Mouse (Mus musculus): ENCODE results near the gene Ipo9. TPM values are rescaled to one million over a fixed set of nuclear protein-coding genes. Genes with fewer than 3 reads are reported as not detected.

Ipo9 gene
- polyA plus RNA-seq, 1 experiment from 2014 or later: 112 TPM

DNA sequence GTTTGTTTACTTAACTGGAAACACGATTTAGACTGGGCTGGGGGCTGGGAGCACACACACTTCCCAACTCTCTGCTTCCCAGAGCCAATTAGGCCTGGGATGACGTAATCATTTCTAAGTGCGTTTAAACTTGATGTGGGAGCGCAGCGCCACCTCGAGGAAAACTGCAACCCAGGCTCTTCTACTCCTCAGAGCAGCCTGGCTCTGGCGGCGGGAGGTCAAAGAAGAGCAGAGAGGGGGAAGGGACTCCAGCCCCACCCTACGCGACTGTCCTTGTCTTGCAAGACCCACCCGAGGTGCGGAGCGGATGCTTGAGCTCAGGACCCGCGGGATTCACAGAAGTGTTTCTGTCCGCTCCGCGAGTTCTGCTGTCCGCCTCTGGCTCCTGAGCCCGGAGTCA lies 62.1 kb downstream of the Ipo9 start:
- Histone ChIP-seq H3K4me3 (ENCODE audit: low read depth, low read length) (peak overlapping the region; percentile 44), H3K9ac (ENCODE audit: low read depth, low read length) (peak overlapping the region; percentile 67), H3K27me3 (ENCODE audit: control insufficient read depth, insufficient read depth, low read depth, low read length) (no peaks in the 10 kb centered on the region), H3K36me3 (ENCODE audit: control insufficient read depth, insufficient read depth, low read length) (no peaks in the 10 kb centered on the region; the same call in 1 of the 2 replicates), H3K9me3 (replicated peaks; ENCODE audit: control insufficient read depth, low read length, poor library complexity, severe bottlenecking) (no peaks in the 10 kb centered on the region), H3K4me2 (ENCODE audit: low read length) (peak overlapping the region; percentile 92), H3K27ac (ENCODE audit: low read length) (0 out of 2 replicates have a peak overlapping the region, but pooled peaks have one; percentile 24), H3K4me1 (ENCODE audit: control insufficient read depth, insufficient read depth, low read length) (peaks cover 25% of the 10 kb centered on the region)
- 0% methylated on average over 20 of the region's 20 CpGs for WGBS
- ATAC-seq: peak; percentile 82

- Histone ChIP-seq H3K9me3 (replicated peaks; ENCODE audit: control insufficient read depth, low read length, poor library complexity, severe bottlenecking) (no peaks in the 10 kb centered on the region), H3K4me2 (ENCODE audit: low read length) (no peak overlapping the region), H3K36me3 (ENCODE audit: control insufficient read depth, insufficient read depth, low read length) (no peaks in the 10 kb centered on the region; the same call in 1 of the 2 replicates), H3K9ac (ENCODE audit: low read depth, low read length) (no peak overlapping the region), H3K4me1 (ENCODE audit: control insufficient read depth, insufficient read depth, low read length) (peaks cover 19% of the 10 kb centered on the region), H3K27me3 (ENCODE audit: control insufficient read depth, insufficient read depth, low read depth, low read length) (no peaks in the 10 kb centered on the region), H3K27ac (ENCODE audit: low read length) (no peak overlapping the region), H3K4me3 (ENCODE audit: low read depth, low read length) (no peak overlapping the region)
- WGBS: 72% methylated on average over 8 of the region's 8 CpGs
- no peak for ATAC-seq
These were observed 62.7 kb downstream of the Ipo9 start for GRCm38 (mm10) chr1:135367595-135367994.

GRCm38 (mm10) chr1:135367005-135367404 lies 63.3 kb downstream of the Ipo9 start:
- Histone ChIP-seq H3K9me3 (replicated peaks; ENCODE audit: control insufficient read depth, low read length, poor library complexity, severe bottlenecking) (no peaks in the 10 kb centered on the region), H3K27ac (ENCODE audit: low read length) (no peak overlapping the region), H3K4me2 (ENCODE audit: low read length) (no peak overlapping the region), H3K9ac (ENCODE audit: low read depth, low read length) (no peak overlapping the region), H3K36me3 (ENCODE audit: control insufficient read depth, insufficient read depth, low read length) (no peaks in the 10 kb centered on the region; the same call in 1 of the 2 replicates), H3K4me1 (ENCODE audit: control insufficient read depth, insufficient read depth, low read length) (peaks cover 13% of the 10 kb centered on the region), H3K4me3 (ENCODE audit: low read depth, low read length) (no peak overlapping the region), H3K27me3 (ENCODE audit: control insufficient read depth, insufficient read depth, low read depth, low read length) (no peaks in the 10 kb centered on the region)
- 87% methylated on average over 7 of the region's 7 CpGs for WGBS
- ATAC-seq: no peak

- Histone ChIP-seq H3K9ac (ENCODE audit: low read depth, low read length) (no peak overlapping the region), H3K27me3 (ENCODE audit: control insufficient read depth, insufficient read depth, low read depth, low read length) (no peaks in the 10 kb centered on the region), H3K9me3 (replicated peaks; ENCODE audit: control insufficient read depth, low read length, poor library complexity, severe bottlenecking) (no peaks in the 10 kb centered on the region), H3K4me1 (ENCODE audit: control insufficient read depth, insufficient read depth, low read length) (peaks cover 7% of the 10 kb centered on the region), H3K4me2 (ENCODE audit: low read length) (no peak overlapping the region), H3K36me3 (ENCODE audit: control insufficient read depth, insufficient read depth, low read length) (no peaks in the 10 kb centered on the region; the same call in 1 of the 2 replicates), H3K4me3 (ENCODE audit: low read depth, low read length) (no peak overlapping the region), H3K27ac (ENCODE audit: low read length) (no peak overlapping the region)
- no peak for ATAC-seq
These were observed 63.9 kb downstream of the Ipo9 start for GRCm38 (mm10) chr1:135366380-135366779.

DNA sequence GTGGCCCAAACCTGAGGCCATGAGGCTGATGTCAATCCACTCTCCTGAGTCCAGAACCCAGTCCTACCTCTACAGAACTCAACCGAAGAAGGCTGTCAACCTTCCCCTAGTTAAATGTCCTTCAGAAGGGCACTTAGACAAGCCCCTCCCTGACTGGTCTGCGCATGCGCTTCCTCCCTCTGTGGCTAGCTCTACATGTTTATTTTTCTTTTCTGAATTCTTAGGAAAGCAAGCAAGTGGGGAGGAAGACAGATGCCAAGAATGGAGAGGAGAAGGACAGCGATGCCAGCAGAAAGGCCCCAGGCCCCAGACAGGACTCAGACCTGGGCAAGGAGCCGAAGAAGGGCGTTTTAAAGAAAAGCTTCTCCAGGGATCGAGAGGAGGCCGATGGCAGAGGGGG lies 66.9 kb downstream of the Ipo9 start:
- H3K9me3 ChIP-seq (replicated peaks; ENCODE audit: control insufficient read depth, low read length, poor library complexity, severe bottlenecking): no peaks in the 10 kb centered on the region
- no peak for ATAC-seq
- H3K4me1 ChIP-seq (ENCODE audit: control insufficient read depth, insufficient read depth, low read length): no peaks in the 10 kb centered on the region; the same call in 1 of the 2 replicates
- H3K27me3 ChIP-seq (ENCODE audit: control insufficient read depth, insufficient read depth, low read depth, low read length): no peaks in the 10 kb centered on the region
- no peaks in the 10 kb centered on the region for H3K36me3 ChIP-seq (ENCODE audit: control insufficient read depth, insufficient read depth, low read length)
- no peak overlapping the region for H3K9ac ChIP-seq (ENCODE audit: low read depth, low read length)
- H3K4me2 ChIP-seq (ENCODE audit: low read length): no peak overlapping the region
- no peak overlapping the region for H3K27ac ChIP-seq (ENCODE audit: low read length)
- WGBS: 86% methylated on average over 8 of the region's 8 CpGs
- H3K4me3 ChIP-seq (ENCODE audit: low read depth, low read length): no peak overlapping the region

- no peaks in the 10 kb centered on the region for H3K4me1 ChIP-seq (ENCODE audit: control insufficient read depth, insufficient read depth, low read length)
- H3K9ac ChIP-seq (ENCODE audit: low read depth, low read length): no peak overlapping the region
- H3K9me3 ChIP-seq (replicated peaks; ENCODE audit: control insufficient read depth, low read length, poor library complexity, severe bottlenecking): no peaks in the 10 kb centered on the region
- no peaks in the 10 kb centered on the region for H3K36me3 ChIP-seq (ENCODE audit: control insufficient read depth, insufficient read depth, low read length)
- no peak overlapping the region for H3K4me2 ChIP-seq (ENCODE audit: low read length)
- H3K27me3 ChIP-seq (ENCODE audit: control insufficient read depth, insufficient read depth, low read depth, low read length): no peaks in the 10 kb centered on the region
- ATAC-seq: no peak
- H3K4me3 ChIP-seq (ENCODE audit: low read depth, low read length): no peak overlapping the region
- no peak overlapping the region for H3K27ac ChIP-seq (ENCODE audit: low read length)
These were observed 68.2 kb downstream of the Ipo9 start for GRCm38 (mm10) chr1:135362115-135362514.

GRCm38 (mm10) chr1:135361491-135361890 lies 68.8 kb downstream of the Ipo9 start:
- H3K4me1 ChIP-seq (ENCODE audit: control insufficient read depth, insufficient read depth, low read length): no peaks in the 10 kb centered on the region
- WGBS: 71% methylated on average over 4 of the region's 4 CpGs
- no peaks in the 10 kb centered on the region for H3K27me3 ChIP-seq (ENCODE audit: control insufficient read depth, insufficient read depth, low read depth, low read length)
- no peak overlapping the region for H3K9ac ChIP-seq (ENCODE audit: low read depth, low read length)
- H3K4me2 ChIP-seq (ENCODE audit: low read length): no peak overlapping the region
- no peak overlapping the region for H3K4me3 ChIP-seq (ENCODE audit: low read depth, low read length)
- no peaks in the 10 kb centered on the region for H3K9me3 ChIP-seq (replicated peaks; ENCODE audit: control insufficient read depth, low read length, poor library complexity, severe bottlenecking)
- ATAC-seq: no peak
- H3K27ac ChIP-seq (ENCODE audit: low read length): no peak overlapping the region
- H3K36me3 ChIP-seq (ENCODE audit: control insufficient read depth, insufficient read depth, low read length): no peaks in the 10 kb centered on the region

- Histone ChIP-seq H3K4me2 (ENCODE audit: low read length) (no peak overlapping the region), H3K27me3 (ENCODE audit: control insufficient read depth, insufficient read depth, low read depth, low read length) (no peaks in the 10 kb centered on the region), H3K9ac (ENCODE audit: low read depth, low read length) (no peak overlapping the region), H3K36me3 (ENCODE audit: control insufficient read depth, insufficient read depth, low read length) (no peaks in the 10 kb centered on the region), H3K27ac (ENCODE audit: low read length) (no peak overlapping the region), H3K4me3 (ENCODE audit: low read depth, low read length) (no peak overlapping the region), H3K4me1 (ENCODE audit: control insufficient read depth, insufficient read depth, low read length) (no peaks in the 10 kb centered on the region), H3K9me3 (replicated peaks; ENCODE audit: control insufficient read depth, low read length, poor library complexity, severe bottlenecking) (no peaks in the 10 kb centered on the region)
- WGBS: 40% methylated on average over 2 of the region's 2 CpGs
- ATAC-seq: no peak
These were observed 71.2 kb downstream of the Ipo9 start for GRCm38 (mm10) chr1:135359071-135359470.

DNA sequence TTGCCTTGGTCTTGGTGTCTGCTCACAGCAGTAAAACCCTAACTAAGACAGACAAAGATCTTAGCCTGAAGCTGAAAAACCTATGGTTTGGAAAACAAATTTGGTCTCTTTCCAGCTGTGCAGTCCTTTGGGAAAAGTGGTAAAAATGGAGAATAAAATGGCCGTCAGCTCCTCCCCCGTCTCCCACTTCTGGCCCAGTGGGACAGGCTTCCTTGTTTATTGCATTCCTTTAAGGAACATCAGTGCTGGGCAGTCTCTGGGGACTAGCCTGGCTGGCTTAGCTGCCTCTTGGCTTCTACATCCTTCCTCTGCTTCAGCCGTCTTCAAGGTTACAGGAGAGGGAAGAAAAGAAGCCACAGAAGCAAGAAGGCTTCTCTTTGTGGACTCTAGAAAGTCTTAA lies 78.3 kb downstream of the Ipo9 start:
- H3K4me2 ChIP-seq (ENCODE audit: low read length): no peak overlapping the region
- no peak for ATAC-seq
- H3K27me3 ChIP-seq (ENCODE audit: control insufficient read depth, insufficient read depth, low read depth, low read length): no peaks in the 10 kb centered on the region
- WGBS: 77% methylated on average over 3 of the region's 3 CpGs
- H3K27ac ChIP-seq (ENCODE audit: low read length): no peak overlapping the region
- H3K36me3 ChIP-seq (ENCODE audit: control insufficient read depth, insufficient read depth, low read length): no peaks in the 10 kb centered on the region
- no peak overlapping the region for H3K4me3 ChIP-seq (ENCODE audit: low read depth, low read length)
- H3K9me3 ChIP-seq (replicated peaks; ENCODE audit: control insufficient read depth, low read length, poor library complexity, severe bottlenecking): no peaks in the 10 kb centered on the region
- H3K9ac ChIP-seq (ENCODE audit: low read depth, low read length): no peak overlapping the region
- H3K4me1 ChIP-seq (ENCODE audit: control insufficient read depth, insufficient read depth, low read length): no peaks in the 10 kb centered on the region
